Mouse (Mus musculus) neural tube, embryonic 12.5 days (tissue): Measurements from ENCODE around the gene Unc119b. TPM values are rescaled to one million over a fixed set of nuclear protein-coding genes. Genes with fewer than 3 reads are reported as not detected.

ENCODE experiments used
- ATAC-seq: fragments of 200-750 bp; cut with Nextera tagmentation; 2 replicates; pipeline ENCODE4 v1.8.0; 2017; ENCODE audit warnings: low read depth, mild to moderate bottlenecking, moderate TSS enrichment, moderate library complexity; ENCODE audit not compliant: low FRiP score
- H3K27ac ChIP-seq: fragments of 300-500 bp; sonication (generic); 2 replicates; pipeline ENCODE4 v1.5.1; 2016
- H3K27me3 ChIP-seq: fragments of 300-500 bp; sonication (generic); replicated peaks from 2 replicates; pipeline ENCODE4 v1.6.1; 2016; ENCODE audit warnings: mild to moderate bottlenecking
- H3K36me3 ChIP-seq: fragments of 300-500 bp; sonication (generic); 2 replicates; pipeline ENCODE4 v1.6.1; 2016; ENCODE audit warnings: mild to moderate bottlenecking
- H3K4me1 ChIP-seq: fragments of 300-500 bp; sonication (generic); 2 replicates; pipeline ENCODE4 v1.6.1; 2016
- H3K4me2 ChIP-seq: fragments of 300-500 bp; sonication (generic); replicated peaks from 2 replicates; pipeline ENCODE4 v1.6.1; 2016; ENCODE audit warnings: mild to moderate bottlenecking
- H3K4me3 ChIP-seq: fragments of 300-500 bp; sonication (generic); 2 replicates; pipeline ENCODE4 v1.5.1; 2016
- H3K9ac ChIP-seq: fragments of 300-500 bp; sonication (generic); 2 replicates; pipeline ENCODE4 v1.6.1; 2016; ENCODE audit warnings: mild to moderate bottlenecking
- H3K9me3 ChIP-seq: fragments of 300-500 bp; sonication (generic); 2 replicates; pipeline ENCODE4 v1.6.1; 2016; ENCODE audit warnings: mild to moderate bottlenecking
- WGBS: fragments of 180-500 bp; shearing (Covaris S2); methylation state at CpG from one replicate; pipeline ENCODE4 v1.1.7; 2016; 5-methylcytosine and 5-hydroxymethylcytosine counted together
- polyA plus RNA-seq: library from polyadenylated mRNA; unstranded; fragments of >200 nt; fragmentation: Nextera tagmentation; extraction: Ambion mirVana; gene quantifications from 2 replicates; pipeline ENCODE4 v1.2.1, GENCODE M21; 2016

Gene Unc119b
- polyA plus RNA-seq, 1 experiment from 2014 or later, result 61.2 TPM

DNA sequence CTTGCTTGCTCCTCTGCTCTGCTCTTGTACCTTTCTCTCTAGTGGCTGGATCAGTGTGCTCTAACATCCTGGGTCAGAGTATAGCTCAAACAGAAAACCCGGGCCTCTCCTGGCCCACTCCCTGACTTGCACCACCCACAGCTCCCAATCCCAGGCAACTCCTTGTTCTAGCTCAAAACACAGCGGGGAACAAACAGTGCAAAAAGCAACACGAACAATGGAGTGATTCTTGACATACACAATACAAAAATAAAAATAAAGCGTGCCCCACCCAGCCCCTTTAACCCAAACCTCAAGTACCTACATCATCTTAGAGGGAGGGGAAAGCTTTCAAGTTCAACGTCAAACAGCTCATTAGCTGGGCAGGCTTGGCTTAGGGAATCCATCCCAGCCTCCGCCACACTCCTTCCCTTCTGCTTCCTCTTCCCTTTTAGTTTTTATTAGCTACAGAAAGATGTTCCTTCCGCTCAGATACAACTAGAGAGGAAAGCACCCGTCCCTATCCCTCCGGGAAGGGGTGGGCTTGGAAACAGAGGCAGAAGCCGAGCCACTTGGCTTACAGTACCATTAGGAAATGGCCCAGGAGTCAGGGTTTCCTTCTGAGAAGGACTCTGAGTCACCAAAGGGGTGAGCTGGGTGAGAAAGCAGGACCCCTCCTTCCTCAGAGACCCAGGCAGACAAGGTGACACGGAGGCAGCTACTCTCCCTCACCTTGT lies 10.6 kb upstream of the Unc119b start:
- Histone ChIP-seq H3K4me1 (0 out of 2 replicates have a peak, but pooled peaks cover 3% of the 10 kb centered on the region), H3K27me3 (no peaks in the 10 kb centered on the region), H3K36me3 (peaks cover 59% of the 10 kb centered on the region), H3K27ac (no peak overlapping the region), H3K4me2 (no peak overlapping the region), H3K4me3 (no peak overlapping the region), H3K9me3 (0 out of 2 replicates have a peak, but pooled peaks cover 4% of the 10 kb centered on the region), H3K9ac (no peak overlapping the region)
- ATAC-seq, result no peak
- 70% methylated on average over 11 of the region's 11 CpGs for WGBS

GRCm38 (mm10) chr5:115144471-115144870 lies 9.7 kb upstream of the Unc119b start:
- Histone ChIP-seq H3K27ac (no peak overlapping the region), H3K4me3 (no peak overlapping the region), H3K4me2 (no peak overlapping the region), H3K4me1 (0 out of 2 replicates have a peak, but pooled peaks cover 3% of the 10 kb centered on the region), H3K36me3 (peaks cover 50% of the 10 kb centered on the region), H3K9me3 (0 out of 2 replicates have a peak, but pooled peaks cover 3% of the 10 kb centered on the region), H3K9ac (no peak overlapping the region), H3K27me3 (no peaks in the 10 kb centered on the region)
- no peak for ATAC-seq
- 75% methylated on average over 6 of the region's 6 CpGs for WGBS

DNA sequence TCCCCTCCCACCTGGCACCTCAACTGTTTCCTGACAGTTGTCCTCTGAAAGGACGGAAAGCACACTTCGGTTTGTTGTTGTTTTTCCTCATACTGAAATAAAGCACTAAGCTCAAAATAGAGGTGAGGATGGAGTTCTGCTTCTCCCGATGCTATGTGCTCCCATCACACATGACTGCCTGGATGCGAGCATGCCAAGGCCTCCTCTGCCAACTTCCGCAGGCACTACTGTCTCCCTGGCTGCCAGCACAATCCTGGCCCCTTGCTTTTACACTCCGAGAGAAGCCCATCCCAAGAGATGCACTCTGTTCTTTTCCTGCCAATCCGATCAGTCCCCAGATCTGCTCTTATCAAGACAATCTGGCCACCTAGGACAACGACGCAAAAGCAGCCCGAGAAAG lies 8.8 kb upstream of the Unc119b start:
- no peak overlapping the region for H3K27ac ChIP-seq
- peaks cover 44% of the 10 kb centered on the region for H3K36me3 ChIP-seq
- 0 out of 2 replicates have a peak, but pooled peaks cover 3% of the 10 kb centered on the region for H3K4me1 ChIP-seq
- H3K9ac ChIP-seq, result no peak overlapping the region
- H3K4me2 ChIP-seq, result no peak overlapping the region
- H3K9me3 ChIP-seq, result no peaks in the 10 kb centered on the region
- H3K27me3 ChIP-seq, result no peaks in the 10 kb centered on the region
- H3K4me3 ChIP-seq, result no peak overlapping the region
- WGBS, result 85% methylated on average over 10 of the region's 10 CpGs
- ATAC-seq, result no peak

DNA sequence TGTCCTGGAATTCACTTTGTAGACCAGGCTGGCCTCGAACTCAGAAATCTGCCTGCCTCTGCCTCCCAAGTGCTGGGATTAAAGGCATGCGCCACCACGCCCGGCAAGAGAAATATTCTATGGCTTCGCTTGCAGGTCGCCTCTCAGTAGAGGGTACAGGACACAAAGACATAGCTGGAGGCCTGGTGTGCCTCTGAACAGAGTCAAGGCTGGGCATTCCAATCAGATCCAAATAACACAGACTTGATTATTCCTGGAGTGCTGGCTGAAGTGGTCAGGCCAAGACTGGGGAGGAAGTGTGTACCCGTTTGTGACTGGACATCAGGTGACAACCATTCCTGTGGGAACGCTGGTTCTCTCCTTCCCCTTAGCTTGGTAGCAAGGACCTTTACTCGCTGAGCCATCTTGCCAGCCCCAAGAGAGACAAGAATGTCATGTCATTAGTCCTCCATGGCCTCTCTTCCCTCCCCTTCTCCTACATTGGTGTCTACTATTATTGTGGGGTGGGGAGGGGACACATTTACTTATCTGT lies 7.5 kb upstream of the Unc119b start:
- no peak overlapping the region for H3K9ac ChIP-seq
- no peak overlapping the region for H3K4me3 ChIP-seq
- 92% methylated on average over 9 of the region's 9 CpGs for WGBS
- no peak overlapping the region for H3K4me2 ChIP-seq
- peaks cover 30% of the 10 kb centered on the region for H3K36me3 ChIP-seq
- no peak overlapping the region for H3K27ac ChIP-seq
- H3K27me3 ChIP-seq, result no peaks in the 10 kb centered on the region
- H3K4me1 ChIP-seq, result 0 out of 2 replicates have a peak, but pooled peaks cover 3% of the 10 kb centered on the region
- H3K9me3 ChIP-seq, result no peaks in the 10 kb centered on the region
- ATAC-seq, result no peak

DNA sequence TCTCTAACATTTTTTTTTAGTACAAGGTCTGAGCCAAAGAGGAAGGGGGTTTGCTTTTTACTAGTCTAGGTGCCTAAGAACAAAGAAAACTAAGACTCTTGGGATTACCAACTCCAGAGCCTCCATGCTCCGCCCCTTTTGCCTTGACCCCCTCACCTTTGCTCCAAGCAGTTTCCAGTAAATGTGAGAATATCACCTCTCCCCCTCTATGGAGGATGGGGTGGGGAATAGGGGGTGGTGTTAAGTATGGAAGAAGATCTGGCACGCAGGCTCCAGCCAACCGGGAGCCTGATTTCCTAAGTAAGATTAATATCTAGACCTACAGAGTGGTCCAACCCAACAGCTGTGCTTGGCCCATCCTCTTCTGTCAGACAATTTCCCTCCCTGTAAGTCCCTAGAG lies 6.0 kb upstream of the Unc119b start:
- Histone ChIP-seq H3K27ac (no peak overlapping the region), H3K9ac (no peak overlapping the region), H3K9me3 (no peaks in the 10 kb centered on the region), H3K4me3 (no peak overlapping the region), H3K36me3 (peaks cover 15% of the 10 kb centered on the region), H3K4me2 (no peak overlapping the region), H3K27me3 (no peaks in the 10 kb centered on the region), H3K4me1 (0 out of 2 replicates have a peak, but pooled peaks cover 3% of the 10 kb centered on the region)
- ATAC-seq, result no peak
- WGBS, result 81% methylated on average over 3 of the region's 3 CpGs

DNA sequence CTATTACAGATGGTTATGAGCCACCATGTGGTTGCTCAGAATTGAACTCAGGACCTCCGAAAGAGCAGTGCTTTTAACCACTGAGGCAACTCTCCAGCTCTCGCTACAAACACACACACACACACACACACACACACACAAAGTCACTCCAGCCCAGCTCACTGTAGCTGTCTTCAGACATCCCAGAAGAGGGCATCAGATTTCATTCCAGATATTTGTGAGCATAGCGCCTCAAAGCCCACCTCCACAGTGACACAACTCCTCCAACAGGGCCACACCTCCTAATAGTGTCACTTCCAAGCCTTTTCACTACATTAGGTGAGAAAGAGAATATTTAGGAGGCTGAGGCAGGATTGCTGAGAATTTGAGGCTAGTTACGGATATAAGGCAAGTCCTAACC lies 4.3 kb upstream of the Unc119b start:
- Histone ChIP-seq H3K4me2 (no peak overlapping the region), H3K9ac (no peak overlapping the region), H3K4me1 (0 out of 2 replicates have a peak, but pooled peaks cover 3% of the 10 kb centered on the region), H3K36me3 (peaks cover 4% of the 10 kb centered on the region), H3K27me3 (no peaks in the 10 kb centered on the region), H3K4me3 (no peak overlapping the region), H3K9me3 (no peaks in the 10 kb centered on the region), H3K27ac (no peak overlapping the region)
- no peak for ATAC-seq
- 72% methylated on average over 4 of the region's 4 CpGs for WGBS

DNA sequence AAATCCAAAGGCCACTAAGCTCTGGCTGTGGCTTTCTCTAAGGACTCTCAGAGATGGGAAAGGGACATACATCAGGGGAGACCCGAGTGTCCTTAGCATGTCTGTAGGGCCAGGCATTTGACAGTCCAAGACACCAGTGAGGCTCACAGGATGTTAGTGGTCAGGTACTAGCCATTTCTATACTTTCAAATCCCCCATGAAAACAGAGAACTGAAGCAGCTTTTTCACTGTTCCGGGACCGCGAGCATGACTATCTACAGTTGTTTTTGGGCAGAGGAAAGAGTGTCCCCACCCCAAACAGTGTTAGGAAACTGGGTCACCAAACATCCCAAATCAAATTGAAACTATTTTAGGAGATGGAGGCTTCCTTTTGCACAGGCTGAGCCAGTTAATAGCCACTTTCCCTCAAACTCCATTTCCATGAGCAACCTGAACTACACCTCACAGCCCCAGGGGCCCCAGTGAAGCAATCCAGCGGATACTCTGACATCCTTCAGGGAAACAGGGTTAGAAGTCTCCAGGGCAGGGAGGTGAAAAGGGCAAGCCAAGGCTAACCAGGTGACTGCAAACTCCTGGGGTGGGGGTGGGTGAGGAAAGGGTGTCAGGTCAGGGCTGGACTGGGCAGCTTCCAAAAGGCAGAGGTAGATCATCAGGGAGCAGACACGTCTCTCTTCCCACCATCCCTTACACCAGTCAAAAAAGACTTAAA lies 1.3 kb downstream of the Unc119b start:
- no peak for ATAC-seq
- H3K27ac ChIP-seq, result no peak overlapping the region
- H3K27me3 ChIP-seq, result no peaks in the 10 kb centered on the region
- peaks cover 17% of the 10 kb centered on the region for H3K4me1 ChIP-seq
- H3K4me2 ChIP-seq, result peak overlapping the region; percentile 90
- H3K36me3 ChIP-seq, result peaks cover 16% of the 10 kb centered on the region
- WGBS, result 67% methylated on average over 6 of the region's 6 CpGs
- H3K4me3 ChIP-seq, result peak overlapping the region; percentile 97
- peak overlapping the region; percentile 93 for H3K9ac ChIP-seq
- H3K9me3 ChIP-seq, result no peaks in the 10 kb centered on the region

GRCm38 (mm10) chr5:115132465-115132864 lies 2.3 kb downstream of the Unc119b start:
- H3K4me3 ChIP-seq, result no peak overlapping the region
- peak overlapping the region; percentile 90 for H3K4me2 ChIP-seq
- H3K4me1 ChIP-seq, result peaks cover 17% of the 10 kb centered on the region
- H3K27me3 ChIP-seq, result no peaks in the 10 kb centered on the region
- H3K27ac ChIP-seq, result no peak overlapping the region
- WGBS, result 97% methylated on average over 8 of the region's 8 CpGs
- no peak overlapping the region for H3K9ac ChIP-seq
- no peaks in the 10 kb centered on the region for H3K9me3 ChIP-seq
- ATAC-seq, result no peak
- H3K36me3 ChIP-seq, result peaks cover 26% of the 10 kb centered on the region

DNA sequence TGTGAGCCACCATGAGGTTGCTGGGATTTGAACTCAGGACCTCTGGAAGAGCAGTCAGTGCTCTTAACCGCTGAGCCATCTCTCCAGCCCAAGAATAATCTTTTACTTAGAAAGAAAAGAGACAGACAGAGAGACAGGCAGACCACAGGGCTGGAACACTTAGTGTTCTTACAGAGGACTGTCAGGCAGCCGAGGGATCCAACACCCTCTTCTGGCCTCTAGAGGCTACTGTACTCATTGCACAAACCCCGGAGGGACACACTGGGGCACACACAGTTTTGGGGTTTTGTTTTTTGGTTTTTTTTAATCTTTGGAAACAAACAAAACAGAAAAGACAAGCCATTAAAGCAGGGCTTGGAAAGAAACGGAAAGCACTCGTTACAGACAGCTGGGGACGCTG lies 5.4 kb downstream of the Unc119b start:
- H3K4me2 ChIP-seq, result no peak overlapping the region
- H3K9me3 ChIP-seq, result no peaks in the 10 kb centered on the region
- H3K27me3 ChIP-seq, result no peaks in the 10 kb centered on the region
- H3K4me3 ChIP-seq, result no peak overlapping the region
- WGBS, result 87% methylated on average over 6 of the region's 6 CpGs
- H3K27ac ChIP-seq, result no peak overlapping the region
- H3K9ac ChIP-seq, result no peak overlapping the region
- H3K4me1 ChIP-seq, result peaks cover 34% of the 10 kb centered on the region
- peaks cover 51% of the 10 kb centered on the region for H3K36me3 ChIP-seq
- ATAC-seq, result no peak

GRCm38 (mm10) chr5:115127421-115128179 lies 7.2 kb downstream of the Unc119b start:
- H3K9me3 ChIP-seq, result no peaks in the 10 kb centered on the region
- ATAC-seq, result no peak
- WGBS, result 94% methylated on average over 22 of the region's 22 CpGs
- H3K27ac ChIP-seq, result no peak overlapping the region
- peaks cover 62% of the 10 kb centered on the region for H3K36me3 ChIP-seq
- no peaks in the 10 kb centered on the region for H3K27me3 ChIP-seq
- H3K4me3 ChIP-seq, result no peak overlapping the region
- no peak overlapping the region; the same call in 1 of the 2 replicates for H3K9ac ChIP-seq
- no peak overlapping the region for H3K4me2 ChIP-seq
- peaks cover 21% of the 10 kb centered on the region for H3K4me1 ChIP-seq

DNA sequence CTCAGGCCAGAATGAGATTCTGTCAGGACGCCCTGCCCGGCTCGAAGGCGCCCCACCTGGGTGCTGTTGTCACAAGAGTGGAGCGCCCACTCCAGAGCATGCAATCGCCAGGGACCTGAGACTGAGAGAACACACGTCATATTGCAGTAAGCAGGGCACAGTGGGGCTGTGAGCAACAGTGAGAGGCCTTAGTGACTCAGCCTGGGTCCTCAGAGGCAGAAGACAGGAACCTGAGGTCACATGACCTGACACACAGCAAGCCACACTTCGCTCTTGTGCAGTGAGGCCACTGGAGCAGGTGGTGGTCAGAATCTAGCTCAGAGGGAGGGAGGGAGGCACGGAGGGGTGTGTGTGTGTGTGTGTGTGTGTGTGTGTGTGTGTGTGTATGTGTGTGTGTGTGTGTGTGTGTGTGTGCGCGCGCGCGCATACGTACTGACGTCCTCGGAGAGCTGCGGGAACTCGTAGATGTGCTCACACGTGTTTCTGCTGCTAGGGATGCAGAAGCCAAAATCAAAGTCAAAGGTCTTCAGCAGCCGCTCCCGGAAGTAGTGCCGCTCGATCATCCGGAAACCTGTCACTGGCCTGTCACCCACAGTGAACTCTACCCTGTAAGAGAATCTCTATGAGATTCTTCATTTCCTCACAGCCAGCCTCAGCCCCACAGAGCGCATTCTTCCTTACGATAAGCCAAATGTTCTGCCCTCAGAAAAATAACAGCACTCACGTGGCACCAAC lies 8.0 kb downstream of the Unc119b start:
- WGBS, result 91% methylated on average over 28 of the region's 28 CpGs
- H3K9ac ChIP-seq, result no peak overlapping the region
- no peak overlapping the region for H3K4me3 ChIP-seq
- H3K4me2 ChIP-seq, result no peak overlapping the region
- H3K36me3 ChIP-seq, result peaks cover 65% of the 10 kb centered on the region
- ATAC-seq, result no peak
- no peak overlapping the region for H3K27ac ChIP-seq
- no peaks in the 10 kb centered on the region for H3K9me3 ChIP-seq
- no peaks in the 10 kb centered on the region for H3K27me3 ChIP-seq
- H3K4me1 ChIP-seq, result peaks cover 17% of the 10 kb centered on the region; the same call in 1 of the 2 replicates
